In genomic region chr12:80131359-80132249, GRCm38 (mm10) we compare ENCODE assay signal across 8 mouse cellular contexts. TPM values are rescaled to one million over a fixed set of nuclear protein-coding genes. Genes with fewer than 3 reads are reported as not detected.
DNase-seq lines count a peak whose midpoint lies in the region; ATAC-seq and TF ChIP-seq lines count a peak whose summit lies in the region.

No protein-coding gene starts in this region.

- no peaks in the 10 kb centered on the region for H3K9me3 ChIP-seq in intestine, embryonic 16.5 days (ENCODE audit: control insufficient read depth, low read length)

- DNase-seq in thymus, adult 2 months: peak; percentile 21
- DNase-seq in thymus, postnatal 10 days (ENCODE audit: low spot score in 2 of 2): no peak
- peak; percentile 67 for DNase-seq in naive thymus-derived CD4-positive, alpha-beta T cell, adult 2 months (ENCODE audit: low read depth)
- no peak for DNase-seq in cerebellum, adult 18-20 months
- DNase-seq in Muller cell, postnatal 12 days (ENCODE audit: inconsistent ontology term): no peak
- no peak for DNase-seq in embryo, embryonic 9.5 days (ENCODE audit: extremely low spot score)

- no peaks in the 10 kb centered on the region for H3K36me3 ChIP-seq in thymus, adult 2 months (ENCODE audit: control insufficient read depth, insufficient read depth, low read length)
- H3K36me3 ChIP-seq in intestine, embryonic 16.5 days (ENCODE audit: control insufficient read depth, insufficient read depth, low read length): no peaks in the 10 kb centered on the region

- no peak for TF ChIP-seq CTCF in thymus, adult 2 months (IDR thresholded peaks at IDR 0.05; ENCODE audit: borderline replicate concordance, control insufficient read depth, extremely low read depth, insufficient read depth, low read length, poor library complexity)

- 57% methylated on average over 17 of the region's 17 CpGs for WGBS in thymus, adult 2 months
- WGBS in intestine, embryonic 16.5 days: 47% methylated on average over 17 of the region's 17 CpGs

- H3K27ac ChIP-seq in thymus, adult 2 months (ENCODE audit: control insufficient read depth, insufficient read depth, low read length): peak overlapping the region; percentile 87
- peak overlapping the region; percentile 98 for H3K27ac ChIP-seq in intestine, embryonic 16.5 days (ENCODE audit: low read length)

- H3K9ac ChIP-seq in intestine, embryonic 16.5 days (ENCODE audit: low read depth, low read length): peak overlapping the region; percentile 95

- no peak for TF ChIP-seq POLR2A in thymus, adult 2 months (IDR thresholded peaks at IDR 0.05; ENCODE audit: control insufficient read depth, extremely low read depth, insufficient read depth, low read length, poor library complexity)

- H3K4me3 ChIP-seq in thymus, adult 2 months (ENCODE audit: control insufficient read depth, insufficient read depth, low read length): peak overlapping the region; percentile 88
- peak overlapping the region; percentile 66 for H3K4me3 ChIP-seq in intestine, embryonic 16.5 days (ENCODE audit: low read length)

- no peaks in the 10 kb centered on the region for H3K27me3 ChIP-seq in thymus, adult 2 months (ENCODE audit: control insufficient read depth, insufficient read depth, low read length)
- no peaks in the 10 kb centered on the region for H3K27me3 ChIP-seq in intestine, embryonic 16.5 days (replicated peaks; ENCODE audit: control insufficient read depth, insufficient read depth, low read length)

- H3K4me1 ChIP-seq in thymus, adult 2 months (replicated peaks; ENCODE audit: control insufficient read depth, insufficient read depth, low read length): peaks cover 28% of the 10 kb centered on the region
- H3K4me1 ChIP-seq in intestine, embryonic 16.5 days (ENCODE audit: control insufficient read depth, insufficient read depth, low read length): peaks cover 33% of the 10 kb centered on the region

- H3K4me2 ChIP-seq in intestine, embryonic 16.5 days (ENCODE audit: low read depth, low read length): peak overlapping the region; percentile 73

- ATAC-seq in erythroblast, adult 5-6 weeks (replicated peaks; ENCODE audit: low FRiP score, poor library complexity, severe bottlenecking): peak; percentile 46; the same call in 1 of the 2 replicates
- peak; percentile 3; the same call in 1 of the 2 replicates for ATAC-seq in intestine, embryonic 16.5 days

RNA-seq across cellular contexts. Expression of gene Zfp36l1, which starts 18.8 kb away (rescaled TPM):
- polyA plus RNA-seq in thymus, adult 2 months (2012; rRNA removed): 253 and 297 TPM in 2 replicates
- total RNA-seq in erythroblast, adult 5-6 weeks (2015; ENCODE audit: low replicate concordance): 8.8 and 12.7 TPM in 2 replicates
- total RNA-seq in erythroblast, adult 5-6 weeks (2017; ENCODE audit: low replicate concordance): 4.0 and 4.3 TPM in 2 replicates
- 79.7 and 89.1 TPM in 2 replicates for polyA plus RNA-seq in intestine, embryonic 16.5 days (2015; fragmentation: Nextera tagmentation; extraction: Ambion mirVana)

Comparison
In these comparisons a context has a peak if more than half of its experiments do, and no peak if none do; other contexts are left out.
1. DNase-seq: peak in thymus, adult 2 months (single experiment) and naive thymus-derived CD4-positive, alpha-beta T cell, adult 2 months (single experiment); none in thymus, postnatal 10 days (0 of 2), cerebellum, adult 18-20 months (0 of 2), Muller cell, postnatal 12 days (single experiment) and embryo, embryonic 9.5 days (single experiment).